Mouse (Mus musculus) intestine, embryonic 15.5 days (tissue): ENCODE measurements around the gene Il27ra. TPM values are rescaled to one million over a fixed set of nuclear protein-coding genes. Genes with fewer than 3 reads are reported as not detected.
A peak's percentile ranks its signal among the peaks of the same experiment; 100 is the strongest.

Experiments used
- ATAC-seq: fragments of 200-750 bp; cut with Nextera tagmentation; 2 replicates; pipeline ENCODE4 v1.8.0; 2017; ENCODE audit warnings: moderate TSS enrichment, moderate library complexity
- H3K27ac ChIP-seq: fragments of 300-500 bp; sonication (generic); 2 replicates; pipeline ENCODE4 v1.5.1; 2015; ENCODE audit warnings: mild to moderate bottlenecking, inconsistent platforms
- H3K27me3 ChIP-seq: fragments of 300-500 bp; sonication (generic); replicated peaks from 2 replicates; pipeline ENCODE4 v1.6.1; 2015; ENCODE audit warnings: inconsistent platforms
- H3K36me3 ChIP-seq: fragments of 300-500 bp; sonication (generic); 2 replicates; pipeline ENCODE4 v1.6.1; 2015; ENCODE audit warnings: inconsistent platforms
- H3K4me1 ChIP-seq: fragments of 300-500 bp; sonication (generic); replicated peaks from 2 replicates; pipeline ENCODE4 v1.6.1; 2015; ENCODE audit warnings: inconsistent platforms
- H3K4me2 ChIP-seq: fragments of 300-500 bp; sonication (generic); replicated peaks from 2 replicates; pipeline ENCODE4 v1.6.1; 2015; ENCODE audit warnings: mild to moderate bottlenecking, inconsistent platforms
- H3K4me3 ChIP-seq: fragments of 300-500 bp; sonication (generic); replicated peaks from 2 replicates; pipeline ENCODE4 v1.5.1; 2015; ENCODE audit warnings: inconsistent platforms
- H3K9ac ChIP-seq: fragments of 300-500 bp; sonication (generic); 2 replicates; pipeline ENCODE4 v1.6.1; 2015; ENCODE audit warnings: inconsistent platforms
- H3K9me3 ChIP-seq: fragments of 300-500 bp; sonication (generic); 2 replicates; pipeline ENCODE4 v1.6.1; 2016; ENCODE audit warnings: inconsistent platforms
- WGBS: fragments of 180-500 bp; shearing (Covaris S2); methylation state at CpG from one replicate; pipeline ENCODE4 v1.1.7; 2015; 5-methylcytosine and 5-hydroxymethylcytosine counted together
- polyA plus RNA-seq: library from polyadenylated mRNA; unstranded; fragments of >200 nt; fragmentation: Nextera tagmentation; extraction: Ambion mirVana; gene quantifications from 2 replicates; pipeline ENCODE4 v1.2.1, GENCODE M21; 2015

Gene Il27ra
- 1.3 and 1.5 TPM in 2 replicates for polyA plus RNA-seq

DNA sequence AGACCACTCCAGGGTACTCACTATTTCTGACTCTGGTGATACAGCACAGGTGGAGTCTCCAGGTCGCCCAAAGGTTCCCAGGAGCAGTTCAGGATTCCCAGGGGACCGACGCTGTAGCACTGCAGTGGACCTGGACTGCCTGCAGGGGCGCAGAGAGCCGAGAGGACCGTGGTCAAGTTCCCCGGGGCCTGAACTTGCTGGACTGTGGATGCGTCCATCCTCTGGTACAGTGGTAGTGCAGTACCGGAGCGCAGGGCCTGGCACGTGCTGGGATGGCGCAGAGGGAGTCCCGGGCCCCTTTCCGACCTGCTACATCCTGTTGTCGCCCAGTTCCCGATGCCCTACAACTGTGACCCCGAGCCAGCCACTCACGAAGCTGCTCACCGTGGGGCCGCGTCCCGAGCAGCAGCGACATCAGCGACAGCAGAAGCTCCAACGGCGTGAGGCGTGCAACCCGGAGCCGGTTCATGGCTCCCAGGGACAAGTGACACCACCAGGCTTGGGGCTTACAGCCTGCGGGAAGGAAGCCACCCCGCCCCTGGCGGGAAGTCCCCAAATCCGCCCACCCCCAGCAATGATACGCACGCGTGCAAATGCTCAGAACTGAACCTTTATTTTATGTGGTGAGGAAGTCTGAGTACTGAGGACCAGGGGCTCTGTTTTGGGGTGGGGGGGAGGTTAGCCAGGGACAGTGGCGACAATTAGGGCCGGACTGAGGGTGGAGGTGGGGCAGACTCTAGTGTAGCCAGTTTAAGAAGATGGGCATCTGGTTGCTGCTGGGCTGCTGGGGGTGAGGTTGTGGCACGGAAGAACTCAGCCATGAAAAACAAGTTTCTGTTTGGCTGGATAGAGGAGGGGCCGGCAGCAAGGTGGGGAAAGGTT lies at the start of gene Il27ra:
TSS of gene Il27ra (minus strand) at position 524 of the 882 bp plus-strand sequence.
- H3K9ac ChIP-seq: peak within 1 kb of the TSS; percentile 40
- peaks cover 9% of the 10 kb centered on the region; the same call in 1 of the 2 replicates for H3K4me1 ChIP-seq
- H3K36me3 ChIP-seq: no peaks in the 10 kb centered on the region
- peaks cover 38% of the 10 kb centered on the region for H3K27me3 ChIP-seq
- H3K27ac ChIP-seq: no peak within 1 kb of the TSS
- H3K4me3 ChIP-seq: peak within 1 kb of the TSS; percentile 37
- ATAC-seq: peak; percentile 59; the same call in 1 of the 2 replicates
- H3K9me3 ChIP-seq: no peaks in the 10 kb centered on the region
- WGBS: 7% methylated on average over 40 of the region's 40 CpGs
- H3K4me2 ChIP-seq: peak within 1 kb of the TSS; percentile 82

DNA sequence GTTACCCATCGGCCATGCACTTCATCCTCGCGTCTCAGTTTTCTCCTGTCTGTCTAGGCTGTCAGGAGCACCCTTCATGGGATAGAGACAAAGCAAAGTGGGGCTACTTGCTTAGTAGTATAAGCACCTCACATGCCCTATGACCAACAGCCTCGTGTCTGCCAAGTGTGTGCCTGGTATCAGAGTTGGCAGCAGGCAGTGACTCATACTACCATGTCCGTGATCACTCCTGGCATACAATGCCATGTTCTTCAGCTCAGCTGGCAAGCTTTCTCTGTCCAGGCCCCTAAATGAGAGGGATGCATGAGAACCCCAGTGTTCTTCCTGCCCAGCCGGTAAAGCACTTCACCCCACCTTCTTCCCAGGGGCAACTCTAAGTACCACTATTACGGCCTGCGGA lies 48.2 kb upstream of the Il27ra start:
- Histone ChIP-seq H3K4me3 (no peak overlapping the region), H3K27ac (no peak overlapping the region), H3K4me2 (no peak overlapping the region), H3K36me3 (peaks cover 41% of the 10 kb centered on the region), H3K27me3 (no peaks in the 10 kb centered on the region), H3K9me3 (no peaks in the 10 kb centered on the region), H3K4me1 (no peaks in the 10 kb centered on the region), H3K9ac (no peak overlapping the region)
- WGBS: 89% methylated on average over 8 of the region's 8 CpGs
- ATAC-seq: no peak

DNA sequence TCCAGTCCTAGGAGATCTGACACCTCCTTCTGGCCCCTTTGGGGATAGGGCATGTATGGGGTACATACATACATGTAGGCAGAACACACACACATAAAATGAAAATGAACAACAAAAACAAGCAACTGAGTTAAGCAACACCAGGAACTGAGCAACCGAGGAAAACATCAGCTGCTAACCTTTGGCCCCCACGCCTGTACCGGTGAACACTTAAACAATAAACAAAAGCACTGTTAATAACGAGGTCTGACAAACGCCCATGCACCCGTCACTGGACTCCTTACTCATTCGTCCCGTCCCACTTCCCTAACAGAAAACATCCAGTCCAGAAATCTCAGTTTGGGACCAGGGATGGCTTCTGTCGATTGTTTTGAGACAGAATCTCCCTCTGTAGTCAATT lies 46.9 kb upstream of the Il27ra start:
- Histone ChIP-seq H3K4me1 (0 out of 2 replicates have a peak, but pooled peaks cover 3% of the 10 kb centered on the region), H3K4me2 (no peak overlapping the region), H3K4me3 (no peak overlapping the region), H3K9ac (no peak overlapping the region), H3K36me3 (peaks cover 37% of the 10 kb centered on the region), H3K27ac (no peak overlapping the region), H3K9me3 (no peaks in the 10 kb centered on the region), H3K27me3 (no peaks in the 10 kb centered on the region)
- 76% methylated on average over 9 of the region's 9 CpGs for WGBS
- no peak for ATAC-seq

DNA sequence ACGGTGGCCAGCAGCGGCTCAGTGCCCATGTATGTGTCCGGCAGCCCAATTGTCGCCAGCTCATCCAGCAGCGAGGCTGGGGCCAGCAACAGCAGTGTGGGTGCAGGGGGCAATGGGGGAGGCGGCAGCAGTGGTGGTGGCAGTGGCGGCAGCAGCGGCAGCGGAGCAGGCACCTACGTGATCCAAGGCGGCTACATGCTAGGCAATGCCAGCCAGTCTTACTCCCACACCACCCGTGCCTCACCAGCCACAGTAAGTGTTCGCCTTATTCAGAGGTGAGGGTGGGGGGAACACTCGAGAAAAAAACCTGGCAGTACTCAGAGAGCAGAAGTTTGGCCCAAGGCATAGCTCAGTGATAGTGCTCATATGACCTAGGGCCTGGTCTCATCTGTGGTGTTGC lies 45.4 kb upstream of the Il27ra start:
- 95% methylated on average over 14 of the region's 14 CpGs for WGBS
- H3K36me3 ChIP-seq: peaks cover 28% of the 10 kb centered on the region
- ATAC-seq: no peak

DNA sequence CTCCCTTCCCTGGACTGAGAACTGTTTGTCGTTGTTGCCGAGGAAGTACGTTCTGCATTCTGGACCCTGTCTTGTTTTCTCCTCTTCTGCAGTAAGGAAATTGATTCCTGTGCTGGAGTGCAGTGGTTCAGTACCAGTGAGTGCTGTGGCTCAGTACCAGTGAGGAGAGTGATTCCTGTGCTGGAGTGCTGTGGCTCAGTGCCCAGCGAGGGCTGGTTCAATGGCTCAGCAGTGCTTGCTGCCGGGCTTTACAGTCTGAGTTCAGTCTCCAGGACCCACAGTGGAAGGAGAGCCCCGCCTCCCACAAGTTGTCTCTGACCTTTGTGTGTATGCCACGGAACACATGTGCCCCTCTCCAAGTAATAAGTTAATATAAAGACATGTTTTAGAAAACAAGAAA lies 44.8 kb upstream of the Il27ra start:
- WGBS: 90% methylated on average over 7 of the region's 7 CpGs
- Histone ChIP-seq H3K27ac (no peak overlapping the region), H3K27me3 (no peaks in the 10 kb centered on the region), H3K4me1 (0 out of 2 replicates have a peak, but pooled peaks cover 3% of the 10 kb centered on the region), H3K9me3 (no peaks in the 10 kb centered on the region), H3K36me3 (peaks cover 28% of the 10 kb centered on the region), H3K4me3 (no peak overlapping the region), H3K4me2 (no peak overlapping the region), H3K9ac (no peak overlapping the region)
- ATAC-seq: no peak

More for the DNA sequence above, 45.4 kb upstream of the Il27ra start:
- Histone ChIP-seq H3K4me2 (no peak overlapping the region), H3K27ac (no peak overlapping the region), H3K4me3 (no peak overlapping the region), H3K4me1 (0 out of 2 replicates have a peak, but pooled peaks cover 3% of the 10 kb centered on the region), H3K9ac (no peak overlapping the region), H3K9me3 (no peaks in the 10 kb centered on the region), H3K27me3 (no peaks in the 10 kb centered on the region)

DNA sequence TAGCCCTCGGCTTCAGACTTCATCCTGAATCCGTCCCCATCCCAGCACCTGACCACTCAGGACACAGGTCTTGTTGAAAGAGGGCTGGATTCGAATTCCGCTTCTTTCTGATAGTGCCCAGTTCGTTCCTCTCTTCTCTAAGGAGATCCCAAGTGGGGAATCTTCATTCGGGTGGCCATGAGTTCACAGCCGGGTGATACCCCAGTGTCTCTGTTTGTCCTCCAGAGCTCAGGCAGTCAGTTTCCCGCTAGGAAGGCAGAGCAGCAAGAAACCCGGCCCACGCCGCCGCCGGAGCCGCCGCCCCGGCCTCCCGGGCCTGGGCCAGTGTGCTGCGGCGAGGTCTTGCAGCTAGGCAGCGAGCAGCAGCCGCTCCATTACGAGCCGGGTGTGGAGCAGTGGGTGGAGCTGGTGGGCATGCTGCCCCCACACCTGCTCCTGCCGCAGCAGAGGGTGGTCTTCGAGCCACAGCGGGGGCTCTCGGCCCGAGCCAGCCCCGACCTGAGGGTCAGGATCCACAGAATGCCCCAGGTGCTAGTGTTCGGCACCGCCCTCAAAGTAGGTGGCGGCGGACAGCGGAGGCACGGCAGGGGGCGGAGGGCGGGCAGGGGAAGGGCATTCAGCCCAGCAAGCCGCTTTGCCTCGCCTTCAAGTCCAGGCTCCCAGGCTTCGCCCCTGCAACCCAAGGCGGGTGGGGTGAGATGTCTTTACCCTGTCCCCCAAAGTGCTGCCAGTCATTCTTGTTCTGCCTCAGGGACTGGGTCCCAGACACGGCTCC lies 42.1 kb upstream of the Il27ra start:
- peak; percentile 52 for ATAC-seq
- H3K4me3 ChIP-seq: no peak overlapping the region
- WGBS: 51% methylated on average over 42 of the region's 42 CpGs
- H3K4me1 ChIP-seq: 0 out of 2 replicates have a peak, but pooled peaks cover 3% of the 10 kb centered on the region
- H3K4me2 ChIP-seq: peak overlapping the region; percentile 26; the same call in 1 of the 2 replicates
- H3K9ac ChIP-seq: no peak overlapping the region
- H3K27ac ChIP-seq: no peak overlapping the region
- H3K27me3 ChIP-seq: no peaks in the 10 kb centered on the region
- H3K9me3 ChIP-seq: no peaks in the 10 kb centered on the region
- H3K36me3 ChIP-seq: peaks cover 39% of the 10 kb centered on the region

DNA sequence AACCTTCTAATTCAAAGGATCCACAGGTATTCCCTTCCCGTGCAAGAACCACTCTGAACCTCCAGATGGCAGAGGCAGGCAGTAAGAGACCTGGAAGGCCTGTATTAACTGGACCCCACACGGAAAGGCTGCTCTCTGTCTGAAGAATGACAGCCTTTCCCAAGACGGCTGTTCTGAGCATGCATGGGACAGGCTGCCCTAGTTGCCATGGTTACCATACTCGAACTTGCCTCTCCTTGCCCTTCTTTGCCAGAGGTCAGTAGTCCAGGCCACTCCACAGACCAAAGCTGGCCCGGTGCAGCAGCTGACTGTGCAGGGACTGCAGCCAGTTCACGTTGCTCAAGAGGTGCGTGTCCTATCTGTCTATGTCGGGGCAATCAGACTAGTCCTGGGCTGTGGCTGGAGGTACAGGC lies 41.4 kb upstream of the Il27ra start:
- peaks cover 37% of the 10 kb centered on the region for H3K36me3 ChIP-seq
- no peaks in the 10 kb centered on the region for H3K9me3 ChIP-seq
- H3K4me2 ChIP-seq: no peak overlapping the region
- 0 out of 2 replicates have a peak, but pooled peaks cover 3% of the 10 kb centered on the region for H3K4me1 ChIP-seq
- no peaks in the 10 kb centered on the region for H3K27me3 ChIP-seq
- H3K9ac ChIP-seq: no peak overlapping the region
- no peak overlapping the region for H3K27ac ChIP-seq
- ATAC-seq: peak; percentile 35; the same call in 1 of the 2 replicates
- 34% methylated on average over 8 of the region's 8 CpGs for WGBS
- no peak overlapping the region for H3K4me3 ChIP-seq

DNA sequence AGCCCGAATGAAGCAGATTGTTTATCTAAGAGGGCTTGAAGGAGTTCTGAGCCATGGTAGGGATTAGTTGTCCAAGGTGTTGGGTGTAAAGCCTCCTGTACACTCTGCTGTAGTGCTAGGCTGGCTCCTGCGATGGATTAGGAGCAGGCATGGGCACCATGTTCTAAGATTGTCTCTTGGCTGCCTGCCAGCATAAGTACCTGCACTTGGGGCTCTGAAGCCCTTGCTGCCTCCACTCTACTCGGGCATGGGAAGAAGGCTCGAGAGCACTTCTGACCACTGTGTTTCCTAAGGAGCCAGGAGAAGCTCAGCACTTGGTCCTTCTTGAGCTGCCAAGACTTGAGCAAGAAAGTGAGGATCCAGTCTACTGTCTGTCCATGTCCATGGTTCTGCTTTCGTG lies 36.8 kb upstream of the Il27ra start:
- Histone ChIP-seq H3K4me3 (no peak overlapping the region), H3K9me3 (no peaks in the 10 kb centered on the region), H3K9ac (no peak overlapping the region), H3K27me3 (no peaks in the 10 kb centered on the region), H3K27ac (no peak overlapping the region), H3K4me1 (no peaks in the 10 kb centered on the region), H3K36me3 (peaks cover 30% of the 10 kb centered on the region; the same call in 1 of the 2 replicates), H3K4me2 (no peak overlapping the region)
- WGBS: 71% methylated on average over 5 of the region's 5 CpGs
- no peak for ATAC-seq

DNA sequence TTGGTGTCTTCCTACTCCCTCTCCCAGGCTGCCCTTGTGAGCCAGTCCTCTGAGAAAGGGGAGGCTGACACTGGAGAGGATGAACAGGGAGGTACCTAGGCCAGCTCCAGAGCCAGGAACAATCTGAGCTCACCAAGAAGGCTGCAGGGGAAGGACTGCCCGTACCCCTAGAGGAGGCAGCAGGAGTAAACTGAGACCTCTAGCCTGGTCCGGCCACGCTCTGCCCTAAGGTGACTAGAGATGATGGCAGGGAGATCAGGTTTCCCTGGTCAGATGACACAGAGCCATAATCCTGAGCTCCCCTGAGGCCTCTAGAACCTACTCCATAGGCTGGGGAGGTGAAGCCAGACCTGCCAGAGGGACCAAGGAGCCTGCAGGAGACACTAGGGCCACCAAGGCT lies 34.5 kb upstream of the Il27ra start:
- no peak for ATAC-seq
- WGBS: 89% methylated on average over 3 of the region's 3 CpGs
- Histone ChIP-seq H3K4me3 (no peak overlapping the region), H3K4me2 (no peak overlapping the region), H3K27ac (no peak overlapping the region), H3K27me3 (no peaks in the 10 kb centered on the region), H3K9me3 (no peaks in the 10 kb centered on the region), H3K36me3 (peaks cover 19% of the 10 kb centered on the region; the same call in 1 of the 2 replicates), H3K4me1 (peaks cover 6% of the 10 kb centered on the region), H3K9ac (no peak overlapping the region)

DNA sequence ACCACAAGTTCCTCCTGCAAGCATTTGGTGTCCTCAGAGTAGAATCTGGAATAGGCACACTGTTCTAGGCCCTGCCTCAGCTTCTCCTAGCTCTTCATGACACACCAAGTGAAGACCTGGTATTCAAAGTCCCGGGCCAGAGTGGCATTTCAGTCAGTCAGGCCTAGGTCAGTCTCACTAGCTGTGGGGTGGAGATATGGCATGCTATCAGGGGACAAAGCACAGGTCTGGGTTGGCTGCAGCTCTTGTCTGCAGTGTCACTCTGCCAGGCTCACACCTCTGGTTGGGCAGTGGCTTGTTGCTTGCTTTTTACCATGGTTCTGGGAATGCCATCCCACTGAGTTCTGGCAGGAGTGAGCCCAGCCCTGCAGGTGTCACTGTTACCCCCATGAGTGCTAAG lies 34.0 kb upstream of the Il27ra start:
- 85% methylated on average over 1 of the region's 1 CpGs for WGBS
- Histone ChIP-seq H3K4me1 (peaks cover 8% of the 10 kb centered on the region), H3K4me2 (no peak overlapping the region), H3K9ac (no peak overlapping the region), H3K9me3 (no peaks in the 10 kb centered on the region), H3K4me3 (no peak overlapping the region), H3K27me3 (no peaks in the 10 kb centered on the region), H3K36me3 (peaks cover 18% of the 10 kb centered on the region; the same call in 1 of the 2 replicates), H3K27ac (no peak overlapping the region)
- no peak for ATAC-seq

DNA sequence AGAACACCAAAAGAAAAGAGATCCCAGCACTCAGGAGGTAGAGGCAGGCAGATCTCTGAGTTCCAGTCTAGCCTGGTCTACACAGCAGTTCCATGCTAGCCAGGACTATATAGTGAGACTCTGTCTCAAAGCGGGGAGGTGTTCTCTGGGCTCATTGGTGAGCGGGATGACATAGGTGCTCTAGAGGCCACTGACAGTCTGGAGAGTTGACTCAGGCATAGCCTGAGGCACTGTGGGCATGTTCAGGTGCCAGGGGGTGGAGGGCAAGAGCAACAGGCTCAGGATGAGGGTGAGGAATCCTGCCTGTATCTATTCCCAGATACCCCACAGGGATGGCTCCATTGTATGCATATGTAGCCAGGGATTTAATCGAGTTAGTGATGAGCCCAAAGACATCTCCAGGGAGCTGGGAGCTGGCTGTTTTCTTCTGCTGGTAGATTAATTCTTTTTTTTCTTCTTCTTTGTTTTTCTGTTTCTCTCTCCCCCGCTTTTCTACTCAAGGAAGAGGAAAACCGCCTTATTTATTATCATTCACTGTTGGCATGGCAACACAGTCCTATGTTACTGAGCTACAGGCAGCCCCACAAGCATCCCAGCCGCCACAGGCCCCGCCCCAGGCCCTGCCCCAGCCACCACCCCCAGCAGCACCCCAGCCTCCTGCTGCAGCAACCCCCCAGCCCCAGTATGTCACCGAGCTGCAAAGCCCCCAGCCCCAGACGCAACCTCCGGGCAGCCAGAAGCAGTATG lies 31.0 kb upstream of the Il27ra start:
- Histone ChIP-seq H3K4me1 (peaks cover 25% of the 10 kb centered on the region), H3K36me3 (0 out of 2 replicates have a peak, but pooled peaks cover 5% of the 10 kb centered on the region), H3K4me2 (no peak overlapping the region), H3K27ac (no peak overlapping the region), H3K9me3 (no peaks in the 10 kb centered on the region), H3K27me3 (no peaks in the 10 kb centered on the region), H3K9ac (no peak overlapping the region), H3K4me3 (no peak overlapping the region)
- no peak for ATAC-seq
- WGBS: 55% methylated on average over 10 of the region's 10 CpGs
